Mouse (Mus musculus): Measurements from ENCODE around the gene Rps6ka5. TPM values are rescaled to one million over a fixed set of nuclear protein-coding genes. Genes with fewer than 3 reads are reported as not detected.

The Rps6ka5 gene
- polyA plus RNA-seq, 1 experiment from 2014 or later = 3.6 TPM

- H3K4me1 ChIP-seq (ENCODE audit: control insufficient read depth, insufficient read depth, low read length) = no peaks in the 10 kb centered on the region
- WGBS = 91% methylated on average over 3 of the region's 3 CpGs
- no peak overlapping the region for H3K27ac ChIP-seq (ENCODE audit: low read depth, low read length)
- no peaks in the 10 kb centered on the region for H3K9me3 ChIP-seq (ENCODE audit: control insufficient read depth, low read length)
- no peak overlapping the region for H3K4me2 ChIP-seq (ENCODE audit: low read depth)
- H3K27me3 ChIP-seq (ENCODE audit: control insufficient read depth, insufficient read depth, low read length) = no peaks in the 10 kb centered on the region
- no peak overlapping the region for H3K4me3 ChIP-seq (ENCODE audit: low read depth, low read length)
- H3K36me3 ChIP-seq (ENCODE audit: control insufficient read depth, insufficient read depth, low read length) = no peaks in the 10 kb centered on the region
- no peak for ATAC-seq (ENCODE audit: insufficient read depth, low FRiP score, low TSS enrichment)
- no peak overlapping the region for H3K9ac ChIP-seq (ENCODE audit: low read length)
- DNase-seq (ENCODE audit: low spot score) = no peak
These were observed 151.0 kb downstream of the Rps6ka5 start for GRCm38 (mm10) chr12:100575739-100576138.

GRCm38 (mm10) chr12:100570522-100571072, 156.2 kb downstream of the Rps6ka5 start:
- Histone ChIP-seq H3K27ac (ENCODE audit: low read depth, low read length) (no peak overlapping the region; the same call in 1 of the 2 replicates), H3K9ac (ENCODE audit: low read length) (no peak overlapping the region), H3K4me2 (ENCODE audit: low read depth) (no peak overlapping the region), H3K4me1 (ENCODE audit: control insufficient read depth, insufficient read depth, low read length) (no peaks in the 10 kb centered on the region), H3K27me3 (ENCODE audit: control insufficient read depth, insufficient read depth, low read length) (no peaks in the 10 kb centered on the region), H3K36me3 (ENCODE audit: control insufficient read depth, insufficient read depth, low read length) (no peaks in the 10 kb centered on the region), H3K9me3 (ENCODE audit: control insufficient read depth, low read length) (no peaks in the 10 kb centered on the region), H3K4me3 (ENCODE audit: low read depth, low read length) (no peak overlapping the region)
- WGBS = 82% methylated on average over 12 of the region's 12 CpGs
- DNase-seq (ENCODE audit: low spot score) (no peak), ATAC-seq (ENCODE audit: insufficient read depth, low FRiP score, low TSS enrichment) (no peak)

GRCm38 (mm10) chr12:100568831-100569230, 158.0 kb downstream of the Rps6ka5 start:
- no peak for ATAC-seq (ENCODE audit: insufficient read depth, low FRiP score, low TSS enrichment)
- 85% methylated on average over 7 of the region's 7 CpGs for WGBS
- H3K27me3 ChIP-seq (ENCODE audit: control insufficient read depth, insufficient read depth, low read length) = no peaks in the 10 kb centered on the region
- no peak overlapping the region for H3K9ac ChIP-seq (ENCODE audit: low read length)
- DNase-seq (ENCODE audit: low spot score) = no peak
- H3K4me1 ChIP-seq (ENCODE audit: control insufficient read depth, insufficient read depth, low read length) = no peaks in the 10 kb centered on the region
- no peak overlapping the region for H3K4me3 ChIP-seq (ENCODE audit: low read depth, low read length)
- no peak overlapping the region for H3K27ac ChIP-seq (ENCODE audit: low read depth, low read length)
- no peaks in the 10 kb centered on the region for H3K9me3 ChIP-seq (ENCODE audit: control insufficient read depth, low read length)
- no peaks in the 10 kb centered on the region for H3K36me3 ChIP-seq (ENCODE audit: control insufficient read depth, insufficient read depth, low read length)
- no peak overlapping the region for H3K4me2 ChIP-seq (ENCODE audit: low read depth)

GRCm38 (mm10) chr12:100568105-100568504, 158.7 kb downstream of the Rps6ka5 start:
- Histone ChIP-seq H3K27ac (ENCODE audit: low read depth, low read length) (no peak overlapping the region), H3K27me3 (ENCODE audit: control insufficient read depth, insufficient read depth, low read length) (no peaks in the 10 kb centered on the region), H3K9me3 (ENCODE audit: control insufficient read depth, low read length) (no peaks in the 10 kb centered on the region), H3K9ac (ENCODE audit: low read length) (no peak overlapping the region), H3K4me3 (ENCODE audit: low read depth, low read length) (no peak overlapping the region), H3K4me2 (ENCODE audit: low read depth) (no peak overlapping the region), H3K4me1 (ENCODE audit: control insufficient read depth, insufficient read depth, low read length) (no peaks in the 10 kb centered on the region), H3K36me3 (ENCODE audit: control insufficient read depth, insufficient read depth, low read length) (no peaks in the 10 kb centered on the region)
- WGBS = 88% methylated on average over 6 of the region's 6 CpGs
- no peak for ATAC-seq (ENCODE audit: insufficient read depth, low FRiP score, low TSS enrichment)
- no peak for DNase-seq (ENCODE audit: low spot score)

- DNase-seq (ENCODE audit: low spot score) = no peak
- H3K4me2 ChIP-seq (ENCODE audit: low read depth) = no peak overlapping the region
- no peak for ATAC-seq (ENCODE audit: insufficient read depth, low FRiP score, low TSS enrichment)
- H3K4me3 ChIP-seq (ENCODE audit: low read depth, low read length) = no peak overlapping the region
- H3K36me3 ChIP-seq (ENCODE audit: control insufficient read depth, insufficient read depth, low read length) = no peaks in the 10 kb centered on the region
- no peaks in the 10 kb centered on the region for H3K4me1 ChIP-seq (ENCODE audit: control insufficient read depth, insufficient read depth, low read length)
- no peak overlapping the region for H3K27ac ChIP-seq (ENCODE audit: low read depth, low read length)
- no peaks in the 10 kb centered on the region for H3K9me3 ChIP-seq (ENCODE audit: control insufficient read depth, low read length)
- no peaks in the 10 kb centered on the region for H3K27me3 ChIP-seq (ENCODE audit: control insufficient read depth, insufficient read depth, low read length)
- no peak overlapping the region for H3K9ac ChIP-seq (ENCODE audit: low read length)
- WGBS = 83% methylated on average over 3 of the region's 3 CpGs
These were observed 159.2 kb downstream of the Rps6ka5 start for GRCm38 (mm10) chr12:100567627-100568026.

DNA sequence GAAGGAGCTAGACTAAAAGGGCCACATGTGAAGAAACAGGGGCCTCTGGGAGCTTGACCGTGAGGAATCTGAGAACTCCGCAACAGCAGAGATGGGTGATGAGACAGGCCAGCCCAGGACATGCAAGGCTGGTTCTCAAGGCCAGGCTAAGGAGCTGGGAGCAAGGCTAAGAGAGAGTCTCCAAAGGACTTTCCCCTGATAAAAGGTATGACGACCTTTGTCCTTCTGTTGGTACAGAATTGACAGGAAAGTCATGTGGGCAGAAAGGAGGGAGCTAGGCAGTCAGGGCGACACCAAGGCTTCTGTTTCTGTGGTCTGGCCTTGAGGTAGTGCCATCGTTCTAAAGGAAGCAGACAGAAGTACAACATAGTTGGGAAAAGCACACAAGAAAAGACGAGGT, 173.1 kb downstream of the Rps6ka5 start:
- no peaks in the 10 kb centered on the region for H3K27me3 ChIP-seq (ENCODE audit: control insufficient read depth, insufficient read depth, low read length)
- no peak overlapping the region for H3K4me2 ChIP-seq (ENCODE audit: low read depth)
- no peak overlapping the region for H3K4me3 ChIP-seq (ENCODE audit: low read depth, low read length)
- no peaks in the 10 kb centered on the region for H3K36me3 ChIP-seq (ENCODE audit: control insufficient read depth, insufficient read depth, low read length)
- H3K9ac ChIP-seq (ENCODE audit: low read length) = no peak overlapping the region
- no peak for ATAC-seq (ENCODE audit: insufficient read depth, low FRiP score, low TSS enrichment)
- H3K4me1 ChIP-seq (ENCODE audit: control insufficient read depth, insufficient read depth, low read length) = no peaks in the 10 kb centered on the region
- H3K27ac ChIP-seq (ENCODE audit: low read depth, low read length) = no peak overlapping the region
- no peak for DNase-seq (ENCODE audit: low spot score)
- H3K9me3 ChIP-seq (ENCODE audit: control insufficient read depth, low read length) = no peaks in the 10 kb centered on the region
- 85% methylated on average over 6 of the region's 6 CpGs for WGBS

DNA sequence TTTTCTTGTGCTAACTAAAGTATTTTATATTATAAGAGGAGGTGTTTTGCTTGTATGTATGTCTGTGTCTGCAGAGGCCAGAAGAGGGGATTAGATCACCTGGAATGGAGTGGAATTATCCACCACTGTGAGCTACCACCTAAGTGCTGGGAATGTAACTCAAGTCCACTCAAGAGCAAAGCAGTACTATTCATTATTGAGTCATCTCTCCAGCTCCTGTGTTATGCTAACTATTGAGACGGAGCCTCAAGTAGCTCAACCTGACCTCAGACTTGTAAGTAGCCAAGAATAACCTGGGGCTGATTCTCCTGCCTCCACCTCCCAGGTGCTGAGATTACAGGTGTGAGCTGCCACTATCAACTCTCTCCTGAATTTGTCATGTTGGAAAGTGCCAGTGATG, 174.8 kb downstream of the Rps6ka5 start:
- no peaks in the 10 kb centered on the region for H3K9me3 ChIP-seq (ENCODE audit: control insufficient read depth, low read length)
- no peak overlapping the region for H3K9ac ChIP-seq (ENCODE audit: low read length)

DNA sequence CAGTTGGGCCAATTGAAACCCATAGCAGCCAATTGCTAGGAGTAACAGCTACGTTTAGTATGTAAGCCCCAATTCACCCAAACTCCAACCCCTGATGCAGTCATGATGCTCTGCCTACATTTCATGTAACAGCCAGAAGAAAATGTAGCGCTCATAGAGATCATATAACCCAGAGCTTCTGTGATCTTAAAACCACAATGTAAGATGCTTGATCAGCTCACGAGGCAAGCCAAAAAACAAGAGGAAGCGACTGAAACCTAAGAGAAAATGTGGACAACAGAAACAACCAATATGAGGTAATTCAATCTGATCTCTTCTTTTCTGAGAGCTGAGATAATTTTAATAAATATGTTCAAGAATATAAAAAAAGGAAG, 182.6 kb downstream of the Rps6ka5 start:
- Histone ChIP-seq H3K27ac (ENCODE audit: low read depth, low read length) (no peak overlapping the region), H3K9ac (ENCODE audit: low read length) (no peak overlapping the region), H3K4me2 (ENCODE audit: low read depth) (no peak overlapping the region), H3K27me3 (ENCODE audit: control insufficient read depth, insufficient read depth, low read length) (no peaks in the 10 kb centered on the region), H3K4me1 (ENCODE audit: control insufficient read depth, insufficient read depth, low read length) (no peaks in the 10 kb centered on the region), H3K4me3 (ENCODE audit: low read depth, low read length) (no peak overlapping the region), H3K9me3 (ENCODE audit: control insufficient read depth, low read length) (no peaks in the 10 kb centered on the region), H3K36me3 (ENCODE audit: control insufficient read depth, insufficient read depth, low read length) (no peaks in the 10 kb centered on the region)
- WGBS = 88% methylated on average over 4 of the region's 4 CpGs
- DNase-seq (ENCODE audit: low spot score) (no peak), ATAC-seq (ENCODE audit: insufficient read depth, low FRiP score, low TSS enrichment) (no peak)

More for the DNA sequence above, 174.8 kb downstream of the Rps6ka5 start:
- ATAC-seq (ENCODE audit: insufficient read depth, low FRiP score, low TSS enrichment) (no peak), DNase-seq (ENCODE audit: low spot score) (no peak)
- H3K4me2 ChIP-seq (ENCODE audit: low read depth) = no peak overlapping the region
- WGBS = 75% methylated on average over 1 of the region's 1 CpGs
- H3K27me3 ChIP-seq (ENCODE audit: control insufficient read depth, insufficient read depth, low read length) = no peaks in the 10 kb centered on the region
- no peaks in the 10 kb centered on the region for H3K36me3 ChIP-seq (ENCODE audit: control insufficient read depth, insufficient read depth, low read length)
- H3K4me1 ChIP-seq (ENCODE audit: control insufficient read depth, insufficient read depth, low read length) = no peaks in the 10 kb centered on the region
- no peak overlapping the region for H3K27ac ChIP-seq (ENCODE audit: low read depth, low read length)
- no peak overlapping the region for H3K4me3 ChIP-seq (ENCODE audit: low read depth, low read length)

- H3K4me3 ChIP-seq (ENCODE audit: low read depth, low read length) = no peak overlapping the region
- no peak for DNase-seq (ENCODE audit: low spot score)
- no peaks in the 10 kb centered on the region for H3K9me3 ChIP-seq (ENCODE audit: control insufficient read depth, low read length)
- WGBS = 85% methylated on average over 6 of the region's 6 CpGs
- no peak overlapping the region for H3K9ac ChIP-seq (ENCODE audit: low read length)
- H3K4me2 ChIP-seq (ENCODE audit: low read depth) = no peak overlapping the region
- H3K36me3 ChIP-seq (ENCODE audit: control insufficient read depth, insufficient read depth, low read length) = no peaks in the 10 kb centered on the region
- no peaks in the 10 kb centered on the region for H3K4me1 ChIP-seq (ENCODE audit: control insufficient read depth, insufficient read depth, low read length)
- no peaks in the 10 kb centered on the region for H3K27me3 ChIP-seq (ENCODE audit: control insufficient read depth, insufficient read depth, low read length)
- no peak overlapping the region for H3K27ac ChIP-seq (ENCODE audit: low read depth, low read length)
- no peak for ATAC-seq (ENCODE audit: insufficient read depth, low FRiP score, low TSS enrichment)
These were observed 183.2 kb downstream of the Rps6ka5 start for GRCm38 (mm10) chr12:100543437-100544193.

Measured in neural tube, embryonic 11.5 days (tissue).